Mouse (Mus musculus) small intestine, adult 2 months (tissue): ENCODE results near the gene Gm11444. TPM values are rescaled to one million over a fixed set of nuclear protein-coding genes. Genes with fewer than 3 reads are reported as not detected.
A peak's percentile ranks its signal among the peaks of the same experiment; 100 is the strongest.

Experiments
- H3K27ac ChIP-seq: fragments of 200-500 bp; 2 replicates; pipeline ENCODE4 v1.5.1; 2012; ENCODE audit warnings: low read depth, low read length, control low read depth, inconsistent platforms; ENCODE audit not compliant: insufficient read depth
- H3K27me3 ChIP-seq: fragments of 200-500 bp; 2 replicates; pipeline ENCODE4 v1.6.1; 2012; ENCODE audit warnings: mild to moderate bottlenecking, moderate library complexity, low read length, inconsistent platforms; ENCODE audit not compliant: control insufficient read depth, insufficient read depth
- H3K36me3 ChIP-seq: fragments of 200-500 bp; 2 replicates; pipeline ENCODE4 v1.6.1; 2012; ENCODE audit warnings: mild to moderate bottlenecking, low read length, control low read depth, inconsistent platforms; ENCODE audit not compliant: control insufficient read depth, insufficient read depth
- H3K4me1 ChIP-seq: fragments of 200-500 bp; 2 replicates; pipeline ENCODE4 v1.6.1; 2012; ENCODE audit warnings: low read length, inconsistent platforms, mixed read lengths; ENCODE audit not compliant: control insufficient read depth, insufficient read depth, insufficient read length
- H3K4me3 ChIP-seq: fragments of 200-500 bp; 2 replicates; pipeline ENCODE4 v1.5.1; 2012; ENCODE audit warnings: low read depth, mild to moderate bottlenecking, control low read depth, inconsistent platforms, low read length, moderate library complexity
- CTCF ChIP-seq: fragments of 200-500 bp; IDR thresholded peaks from 2 replicates; pipeline ENCODE4 v1.5.1; 2012; ENCODE audit warnings: low read depth, mild to moderate bottlenecking, control low read depth, inconsistent platforms, low read length, moderate library complexity, mixed read lengths; ENCODE audit not compliant: insufficient replicate concordance, insufficient read length; ENCODE audit errors: extremely low read depth
- POLR2A ChIP-seq: fragments of 200-500 bp; IDR thresholded peaks from 2 replicates; pipeline ENCODE4 v1.6.1; 2012; ENCODE audit warnings: low read depth, mild to moderate bottlenecking, control low read depth, inconsistent platforms, low read length, moderate library complexity
- WGBS: fragments of 180-500 bp; shearing (Covaris S2); methylation state at CpG from one replicate; pipeline ENCODE4 v1.1.7; 2018; 5-methylcytosine and 5-hydroxymethylcytosine counted together
- polyA plus RNA-seq: library from polyadenylated mRNA; depleted of rRNA; stranded (reverse); fragments of >200 nt; gene quantifications from 2 replicates; pipeline ENCODE4 v1.2.3, GENCODE M21; 2012

The Gm11444 gene
- polyA plus RNA-seq, 1 experiment = not detected

- H3K4me3 ChIP-seq = peak overlapping the region; percentile 72
- peak overlapping the region; percentile 2; the same call in 1 of the 2 replicates for H3K27ac ChIP-seq
- WGBS = 10% methylated on average over 24 of the region's 24 CpGs
- no peaks in the 10 kb centered on the region for H3K36me3 ChIP-seq
- peaks cover 19% of the 10 kb centered on the region for H3K4me1 ChIP-seq
- H3K27me3 ChIP-seq = peaks cover 62% of the 10 kb centered on the region
- TF ChIP-seq POLR2A (no peak), CTCF (no peak)
Measured at GRCm38 (mm10) chr11:85842596-85843346, 7.4 kb downstream of the Gm11444 start.

DNA sequence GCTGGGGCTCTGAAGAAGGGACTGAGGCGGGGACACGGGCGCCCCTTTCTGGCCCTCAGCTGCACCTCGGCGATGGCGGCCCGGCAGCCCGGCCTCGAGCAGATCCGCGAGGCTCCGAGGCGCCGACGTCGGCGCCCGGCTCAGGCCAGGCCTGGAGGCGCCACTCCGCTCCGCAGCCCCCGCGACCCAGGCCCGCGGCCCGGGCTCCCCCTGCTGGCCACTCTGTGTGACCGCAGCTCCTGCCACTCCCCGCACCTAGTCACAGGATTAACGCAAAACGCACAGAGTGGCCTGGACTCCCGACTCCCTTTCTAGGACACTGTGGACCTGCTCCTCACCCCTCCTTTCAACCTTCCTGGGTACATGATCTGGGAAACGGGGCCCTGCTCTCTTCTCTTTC, 8.2 kb downstream of the Gm11444 start:
- H3K27me3 ChIP-seq = peaks cover 70% of the 10 kb centered on the region
- under 1% methylated on average over 32 of the region's 32 CpGs for WGBS
- H3K36me3 ChIP-seq = no peaks in the 10 kb centered on the region
- peaks cover 20% of the 10 kb centered on the region for H3K4me1 ChIP-seq
- no peak overlapping the region; the same call in 1 of the 2 replicates for H3K27ac ChIP-seq
- peak; percentile 66 for TF ChIP-seq CTCF
- TF ChIP-seq POLR2A = no peak
- peak overlapping the region; percentile 36 for H3K4me3 ChIP-seq

- Histone ChIP-seq H3K4me1 (peaks cover 20% of the 10 kb centered on the region), H3K4me3 (no peak overlapping the region), H3K36me3 (no peaks in the 10 kb centered on the region), H3K27me3 (peaks cover 77% of the 10 kb centered on the region), H3K27ac (0 out of 2 replicates have a peak overlapping the region, but pooled peaks have one; percentile 20)
- TF ChIP-seq POLR2A = no peak
- no peak for TF ChIP-seq CTCF
- 42% methylated on average over 8 of the region's 8 CpGs for WGBS
Measured at GRCm38 (mm10) chr11:85841211-85841681, 8.9 kb downstream of the Gm11444 start.

- Histone ChIP-seq H3K27ac (0 out of 2 replicates have a peak overlapping the region, but pooled peaks have one; percentile 9), H3K36me3 (no peaks in the 10 kb centered on the region), H3K4me3 (peak overlapping the region; percentile 34), H3K4me1 (peaks cover 20% of the 10 kb centered on the region), H3K27me3 (peaks cover 82% of the 10 kb centered on the region)
- WGBS = 28% methylated on average over 21 of the region's 21 CpGs
- TF ChIP-seq CTCF (no peak), POLR2A (no peak)
Measured at GRCm38 (mm10) chr11:85840803-85841145, 9.4 kb downstream of the Gm11444 start.

- Histone ChIP-seq H3K36me3 (no peaks in the 10 kb centered on the region), H3K4me3 (peak overlapping the region; percentile 34), H3K27ac (0 out of 2 replicates have a peak overlapping the region, but pooled peaks have one; percentile 41), H3K4me1 (peaks cover 20% of the 10 kb centered on the region), H3K27me3 (peaks cover 81% of the 10 kb centered on the region)
- TF ChIP-seq CTCF (no peak), POLR2A (no peak)
- WGBS = 35% methylated on average over 27 of the region's 27 CpGs
Measured at GRCm38 (mm10) chr11:85840031-85840802, 9.9 kb downstream of the Gm11444 start.

DNA sequence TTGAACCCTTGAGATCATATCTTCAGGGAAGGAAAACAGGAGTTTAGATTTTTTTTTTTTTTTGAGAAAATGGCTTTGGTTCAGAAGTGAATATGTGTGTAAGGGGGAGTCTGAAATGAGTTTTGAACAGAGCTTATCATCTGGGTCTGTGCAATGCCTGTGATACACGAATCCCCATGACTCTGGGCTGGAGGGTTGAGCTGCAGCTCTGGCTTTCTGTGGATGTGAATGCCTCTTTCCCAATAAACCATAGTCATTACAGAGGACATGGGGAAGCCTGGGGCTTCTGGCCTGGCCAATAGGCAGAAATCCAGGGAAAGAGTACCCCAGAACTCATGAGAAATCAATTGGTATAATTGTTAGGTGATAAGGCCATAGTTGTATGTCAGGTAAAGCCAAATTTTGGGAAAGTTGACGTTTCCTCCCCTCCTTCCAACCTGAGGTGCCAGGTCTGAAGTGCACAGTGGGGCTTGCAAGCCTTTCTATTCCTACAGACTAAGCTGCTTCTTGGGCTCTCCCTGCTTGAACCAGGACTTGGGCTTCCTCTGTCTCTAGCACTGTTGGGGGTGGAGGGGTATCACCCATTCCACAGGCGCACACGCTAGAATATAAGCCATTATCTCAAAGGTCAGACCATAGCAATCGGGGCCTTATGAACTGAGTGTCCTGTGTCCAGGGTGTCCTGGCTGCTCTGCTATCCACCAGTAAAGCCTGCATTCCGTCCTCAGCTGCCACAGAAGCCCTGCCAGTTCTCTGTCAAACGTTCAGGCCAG, 10.7 kb downstream of the Gm11444 start:
- Histone ChIP-seq H3K27me3 (peaks cover 85% of the 10 kb centered on the region), H3K27ac (peak overlapping the region; percentile 41), H3K36me3 (no peaks in the 10 kb centered on the region), H3K4me3 (peak overlapping the region; percentile 14), H3K4me1 (peaks cover 20% of the 10 kb centered on the region)
- 54% methylated on average over 7 of the region's 7 CpGs for WGBS
- TF ChIP-seq CTCF (no peak), POLR2A (no peak)
